Mouse (Mus musculus) cerebellum, postnatal 4 days (tissue): ENCODE data around the gene Prkn.

Source experiments
- DNase-seq, 2 experiments: peaks; one replicate each; pipeline ENCODE4 v3.0.0; 2022; ENCODE audit warnings: low spot score in 2 of 2, mixed read lengths in 1 of 2

Gene Prkn

DNA sequence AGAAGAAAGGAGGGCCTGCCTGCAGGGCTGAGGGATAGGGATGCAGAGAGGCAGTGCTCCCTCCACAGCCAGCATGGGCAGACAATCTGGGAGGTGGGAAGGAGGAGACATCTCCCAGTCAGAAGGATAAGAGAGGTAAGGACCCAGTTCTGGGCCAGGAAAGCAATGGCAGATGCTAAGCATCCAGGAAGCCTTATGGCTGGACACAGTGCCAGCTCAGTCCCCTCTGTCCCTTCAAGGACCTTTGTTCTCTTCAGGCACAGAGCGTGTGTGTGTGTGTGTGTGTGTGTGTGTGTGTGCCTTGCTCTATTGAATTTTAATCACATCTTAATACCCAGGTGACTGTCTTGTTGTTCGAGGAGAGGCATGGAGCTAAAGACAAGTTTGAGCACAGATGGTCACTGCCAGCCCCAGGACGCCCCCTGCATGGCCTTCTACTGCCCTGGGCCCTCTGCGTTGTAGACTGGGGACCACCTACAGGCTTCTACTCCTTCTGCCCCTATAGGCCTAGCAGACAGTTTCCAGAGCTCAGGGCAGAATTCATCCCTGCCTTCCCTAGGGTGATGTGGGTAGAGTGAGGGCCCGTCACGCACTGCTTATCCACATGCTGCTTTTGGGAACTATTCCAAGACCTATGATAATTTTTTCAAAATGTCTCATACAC, 1252.8 kb downstream of the Prkn start:
- DNase-seq, result peak in 1 of 2 experiments; percentile 39

DNA sequence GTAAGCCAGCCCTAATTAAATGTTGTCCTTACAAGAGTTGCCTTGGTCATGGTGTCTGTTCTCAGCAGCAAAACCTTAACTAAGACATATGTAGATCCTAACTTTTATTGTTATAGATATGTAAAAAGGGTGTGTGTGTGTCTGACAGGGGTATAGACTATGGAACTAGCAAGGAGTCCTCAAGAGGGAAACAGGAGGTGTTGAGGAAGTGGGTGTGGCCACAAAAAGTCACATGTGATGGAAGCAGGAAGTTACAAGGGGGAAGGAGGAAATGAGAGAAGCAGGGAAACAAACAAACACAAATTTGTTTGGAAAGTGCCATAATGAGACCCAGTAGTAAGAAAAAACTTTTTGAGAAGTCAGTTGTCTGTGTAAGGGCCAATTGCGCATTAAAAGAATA, 1253.8 kb downstream of the Prkn start:
- DNase-seq, result no peak

DNA sequence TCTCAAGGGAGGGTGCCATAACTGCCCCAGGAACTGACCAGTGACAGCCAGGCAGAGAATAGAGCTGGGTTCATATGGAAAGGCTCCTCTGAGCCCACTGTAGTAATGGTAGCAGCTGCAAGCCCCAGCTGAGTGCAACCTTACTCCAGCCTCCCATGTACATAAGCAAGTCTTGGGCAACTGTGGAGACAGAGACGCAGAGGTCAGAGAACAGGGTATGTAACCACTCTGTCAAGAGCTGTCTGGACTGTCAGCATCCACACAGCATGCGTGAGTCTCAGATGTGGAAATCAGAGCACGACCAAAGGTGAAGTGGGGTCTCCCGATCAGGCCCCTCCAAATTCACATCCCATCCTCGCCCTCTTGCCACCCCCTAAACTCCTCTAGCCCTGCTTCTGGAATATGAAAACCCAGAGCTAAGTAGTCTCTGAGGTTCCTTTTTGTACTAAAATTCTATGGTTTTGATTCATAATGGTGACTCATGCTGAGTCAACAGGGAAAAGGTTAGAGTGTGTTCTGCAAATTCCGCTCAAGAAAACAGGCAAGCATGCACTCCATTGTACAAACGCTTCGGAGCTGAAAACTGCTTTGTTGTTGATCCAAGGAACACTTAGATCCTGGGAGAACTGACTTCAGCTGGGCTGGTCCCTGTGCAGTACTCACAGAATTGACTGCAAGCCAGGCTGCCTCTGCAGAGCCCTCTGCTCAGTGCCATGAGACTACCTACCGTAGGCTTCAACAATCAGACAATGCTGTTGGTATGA, 1254.8 kb downstream of the Prkn start:
- DNase-seq, result no peak

DNA sequence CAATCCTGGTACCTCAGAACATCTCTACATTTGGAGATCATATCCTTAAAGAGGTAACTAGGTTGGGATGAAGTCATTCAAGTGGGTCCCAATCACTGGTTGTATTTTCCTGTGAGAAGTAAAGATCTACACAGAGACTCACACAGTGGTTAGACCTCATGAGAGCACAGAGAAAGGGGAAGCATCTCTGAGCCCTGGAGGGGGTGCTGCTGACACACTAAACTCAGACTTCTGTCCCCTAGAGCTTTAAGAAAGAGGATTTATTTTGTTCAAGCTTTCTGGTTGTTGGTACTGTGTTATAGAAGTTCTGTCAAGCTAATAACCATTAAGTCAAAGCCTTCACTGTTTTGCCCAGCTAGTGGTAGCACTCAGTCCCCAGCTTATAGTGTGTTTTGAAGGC, 1259.2 kb downstream of the Prkn start:
- no peak for DNase-seq

DNA sequence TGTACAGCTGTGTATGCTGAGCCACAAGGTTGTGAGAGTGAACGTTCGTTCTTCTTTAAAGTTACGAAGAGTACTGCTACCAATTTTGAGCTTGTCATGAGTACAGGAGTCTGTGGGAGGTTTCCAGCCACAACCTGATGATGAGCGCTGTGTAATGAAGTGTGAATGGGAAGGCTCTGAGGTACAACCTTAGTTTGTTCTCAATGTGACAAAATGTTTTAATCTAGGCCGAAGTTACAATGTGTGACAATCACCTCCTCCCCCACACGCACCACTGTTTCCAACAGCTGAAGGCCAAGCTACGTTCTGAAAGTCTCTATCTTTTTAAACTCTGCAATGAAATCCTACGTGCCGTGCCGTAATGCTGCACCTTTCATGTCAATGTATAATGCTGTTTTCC, 1262.1 kb downstream of the Prkn start:
- no peak for DNase-seq

DNA sequence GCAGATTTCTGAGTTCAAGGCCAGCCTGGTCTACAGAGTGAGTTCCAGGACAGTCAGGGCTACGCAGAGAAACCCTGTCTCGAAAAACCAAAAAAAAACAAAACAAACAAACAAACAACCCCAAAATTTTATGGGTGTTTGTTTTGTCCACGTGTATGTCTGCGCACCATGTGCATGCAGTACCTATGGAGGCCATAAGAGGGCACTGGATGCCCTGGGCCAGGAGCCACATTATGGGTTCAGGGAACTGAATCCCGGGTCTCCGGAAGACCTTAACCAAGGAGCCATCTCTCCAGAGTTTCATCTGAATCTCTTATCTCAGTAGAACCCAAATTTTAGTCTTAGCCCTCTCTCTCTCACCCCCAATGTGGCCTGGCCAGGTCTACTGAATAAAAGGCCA, 1263.6 kb downstream of the Prkn start:
- no peak for DNase-seq

DNA sequence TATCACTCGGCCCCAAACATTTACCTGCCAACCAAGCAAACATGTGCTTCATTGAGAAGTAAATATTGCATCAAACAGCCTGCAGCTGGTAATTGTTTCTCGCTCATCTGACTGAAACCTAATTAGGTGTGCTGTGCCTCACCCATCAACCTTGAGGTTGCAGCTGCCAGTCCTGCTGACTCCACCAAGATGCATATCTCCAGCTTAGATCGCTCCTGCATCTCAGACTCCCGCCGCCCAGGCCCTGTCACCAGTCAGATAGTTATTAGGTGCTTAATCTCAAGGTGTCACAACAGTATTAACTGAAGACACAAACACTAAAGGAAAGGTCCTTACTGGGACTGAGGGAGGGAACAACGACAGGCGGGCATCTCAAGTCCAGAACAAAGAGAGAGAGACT, 1264.1 kb downstream of the Prkn start:
- no peak for DNase-seq

DNA sequence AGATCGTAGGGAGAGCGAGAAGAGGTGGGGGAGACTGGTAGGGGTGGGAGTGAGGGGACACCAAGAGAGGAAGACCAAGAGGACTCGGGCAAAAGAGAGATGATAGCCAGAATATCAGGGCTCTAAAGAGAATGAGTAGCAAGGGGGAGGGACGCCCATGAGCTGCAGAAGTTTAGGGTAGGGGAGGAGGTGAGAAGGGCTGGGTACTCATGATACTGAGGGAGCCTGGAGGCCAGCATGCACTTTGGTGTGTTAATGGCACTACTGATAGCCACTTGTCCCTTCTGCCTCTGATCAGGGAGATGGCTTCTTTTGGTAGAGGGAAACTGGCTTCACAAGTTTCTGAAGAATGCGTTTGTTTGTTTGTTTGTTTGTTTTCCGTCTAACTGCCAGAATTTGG, 1264.5 kb downstream of the Prkn start:
- DNase-seq, result no peak

DNA sequence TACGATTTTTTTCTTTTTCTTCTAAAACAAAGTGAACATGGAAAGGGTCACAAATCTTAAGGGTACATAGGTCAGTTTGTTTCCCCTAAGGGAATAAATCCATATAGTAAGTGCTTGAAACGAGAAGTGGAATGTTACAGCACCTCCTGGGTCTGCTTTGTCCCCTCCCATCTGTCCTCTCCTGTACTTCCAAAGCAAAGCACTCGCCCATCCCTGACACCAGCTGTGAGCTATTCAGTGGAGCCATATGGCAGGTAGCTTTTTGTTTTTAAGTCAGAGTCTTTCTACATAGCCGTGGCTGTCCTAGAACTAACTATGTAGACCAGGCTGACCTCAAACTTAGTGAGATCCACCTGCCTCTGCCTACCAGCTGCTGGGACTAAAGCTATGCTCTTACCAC, 1266.1 kb downstream of the Prkn start:
- no peak for DNase-seq
